Mouse (Mus musculus): ENCODE measurements around the gene Ptprd.

DNA sequence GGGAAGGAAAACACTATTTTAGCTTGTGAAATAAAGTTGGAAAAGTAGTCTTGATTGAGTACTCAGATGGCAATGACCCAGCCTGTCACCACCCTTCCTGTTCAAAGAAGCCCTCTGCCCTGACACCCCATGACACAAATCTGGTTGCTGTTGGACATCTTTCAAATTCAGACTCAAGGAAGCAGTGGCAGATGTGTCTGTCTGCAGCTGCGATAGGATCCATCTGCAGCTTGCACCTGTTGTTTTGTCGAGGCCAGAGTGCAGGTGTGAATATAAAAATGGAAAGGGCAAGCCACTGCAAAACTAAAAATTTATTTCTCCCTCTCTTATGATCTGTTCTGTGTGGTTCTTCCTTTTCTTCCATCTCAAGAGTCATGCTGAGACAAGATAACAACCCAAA is 978.5 kb downstream of the Ptprd start:
- TF ChIP-seq CTCF (IDR thresholded peaks at IDR 0.05; ENCODE audit: low read depth) (no peak), EP300 (IDR thresholded peaks at IDR 0.05; ENCODE audit: low read depth) (no peak)
